Mouse (Mus musculus): Measurements from ENCODE around the gene Tspan17. TPM values are rescaled to one million over a fixed set of nuclear protein-coding genes. Genes with fewer than 3 reads are reported as not detected.
"Not testable (repeated sequence)": the region's sequence is repeated elsewhere in the genome, so short reads cannot be mapped to it uniquely, and the experiment has no call there.

The Tspan17 gene
- total RNA-seq, 2 experiments from 2014 or later: 85.8 to 95.7 TPM

DNA sequence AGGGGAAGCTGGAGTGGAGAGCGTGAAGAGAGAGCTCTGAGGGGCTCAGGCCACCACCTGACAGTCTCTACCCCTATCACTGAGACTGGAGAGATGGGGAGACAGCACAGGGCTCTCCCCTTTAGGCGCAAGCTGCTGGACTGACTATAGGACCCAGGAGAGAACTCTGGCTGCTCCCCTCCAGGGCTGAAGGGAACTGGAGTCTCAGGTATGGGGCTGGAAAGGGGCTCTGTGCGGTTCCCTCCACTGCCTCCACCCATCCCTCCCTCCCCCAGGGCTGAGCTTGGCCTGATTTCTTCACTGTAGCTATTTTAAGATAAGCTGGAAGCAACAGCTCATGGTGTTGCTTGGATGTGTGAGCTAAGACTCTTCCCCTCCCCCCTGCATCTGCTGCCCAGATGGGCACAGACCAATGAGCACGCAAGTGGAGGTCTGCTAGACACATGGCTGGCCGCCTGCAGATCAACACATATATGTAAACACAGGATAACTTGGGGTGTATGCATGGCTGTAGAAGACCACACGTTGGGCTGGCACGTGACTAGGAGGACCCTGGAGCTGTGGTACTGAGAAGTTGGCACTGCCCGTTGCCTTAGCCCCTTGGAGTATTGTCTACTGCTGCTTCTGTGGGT lies 28.9 kb upstream of the Tspan17 start:
- peak; percentile 66 to 76 for DNase-seq (ENCODE audit: low spot score in 2 of 2)

- peak in 1 of 2 experiments; percentile 16 for DNase-seq (ENCODE audit: low spot score in 2 of 2)
Measured at GRCm38 (mm10) chr13:54760906-54761305, 28.3 kb upstream of the Tspan17 start.

DNA sequence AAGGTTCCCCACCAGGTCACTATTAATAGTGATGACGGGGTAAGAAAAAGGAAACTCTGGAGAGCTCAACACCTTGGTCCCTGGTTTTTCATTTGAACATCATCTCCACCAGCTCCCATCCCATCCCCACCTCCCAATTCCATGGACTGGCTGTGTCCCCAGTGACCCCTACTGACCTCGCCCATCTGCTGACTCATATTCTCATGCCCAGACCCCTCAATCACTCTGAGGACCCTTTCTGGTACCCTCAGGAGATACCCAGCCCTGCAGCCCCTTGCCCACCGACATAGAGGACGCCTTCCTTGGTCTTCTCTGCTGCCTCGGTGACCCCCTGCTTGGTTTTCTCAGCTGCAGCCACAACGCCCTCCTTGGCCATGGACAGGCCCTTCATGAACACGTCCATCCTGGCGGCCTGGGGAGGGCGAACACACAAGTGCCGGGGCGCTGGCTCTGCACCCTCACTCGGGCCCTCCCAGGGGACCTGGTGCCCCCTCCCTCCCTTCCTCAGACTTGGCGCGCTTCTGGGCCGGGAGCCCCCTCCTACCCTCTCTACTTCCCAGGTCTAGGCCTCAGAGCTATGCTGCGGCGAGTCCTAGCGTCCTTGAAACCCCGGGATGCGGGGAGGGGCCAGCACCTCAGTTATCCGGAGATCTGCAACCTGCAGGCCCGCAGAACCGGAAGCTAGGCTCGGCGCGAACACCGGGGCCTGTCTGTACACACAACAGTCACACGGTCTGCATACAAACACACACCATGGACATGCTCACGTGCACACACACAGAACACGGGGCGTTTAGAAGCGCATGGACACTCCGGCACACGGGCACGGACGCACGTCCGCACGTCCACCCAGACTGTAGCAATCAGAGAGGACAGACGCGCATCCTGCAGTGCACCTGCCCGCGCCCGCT lies 23.6 kb upstream of the Tspan17 start:
- peak in 1 of 2 experiments; percentile 40 for DNase-seq (ENCODE audit: low spot score in 2 of 2)

DNA sequence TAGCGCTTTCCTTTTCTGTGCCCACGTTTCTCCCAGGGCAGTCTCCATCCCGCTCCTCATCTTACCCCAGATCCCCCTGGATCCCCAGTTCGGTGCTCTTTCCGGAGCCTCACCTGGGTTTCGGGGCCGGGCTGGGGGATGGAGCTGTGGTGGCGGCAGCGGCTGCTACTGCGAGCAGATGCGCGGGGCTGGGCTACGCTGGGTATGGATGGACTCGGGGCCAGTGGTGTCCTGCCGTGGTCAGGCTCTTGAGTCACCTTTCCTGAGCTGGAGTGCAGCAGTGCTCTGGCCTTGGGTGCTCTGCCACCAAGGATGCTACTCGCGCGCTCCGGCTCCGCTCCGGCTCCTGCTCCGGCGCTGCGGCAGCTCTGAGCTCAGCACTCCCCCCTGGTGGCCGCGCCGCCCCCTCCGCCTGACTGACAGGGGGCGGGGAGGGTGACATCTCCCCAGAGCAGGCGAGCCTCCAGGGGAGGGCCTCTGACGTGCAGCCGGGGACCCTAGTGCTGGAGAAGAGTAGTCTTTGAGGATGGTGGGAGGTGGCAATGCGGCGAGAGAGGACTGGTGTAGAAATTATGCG lies 22.9 kb upstream of the Tspan17 start, which contains the start of gene Sncb:
TSS of gene Sncb (minus strand) at position 404 of the 577 bp plus-strand sequence.
- peak; percentile 82 to 85 for DNase-seq (ENCODE audit: low spot score in 2 of 2)

GRCm38 (mm10) chr13:54767012-54767411 lies 22.2 kb upstream of the Tspan17 start:
- no peak for DNase-seq (ENCODE audit: low spot score in 2 of 2)

GRCm38 (mm10) chr13:54780592-54780991 lies 8.6 kb upstream of the Tspan17 start:
- no peak for DNase-seq (ENCODE audit: low spot score in 2 of 2)

GRCm38 (mm10) chr13:54781086-54781485 lies 8.1 kb upstream of the Tspan17 start:
- no peak for DNase-seq (ENCODE audit: low spot score in 2 of 2)

GRCm38 (mm10) chr13:54783235-54783634 lies 5.9 kb upstream of the Tspan17 start:
- no peak for DNase-seq (ENCODE audit: low spot score in 2 of 2)

DNA sequence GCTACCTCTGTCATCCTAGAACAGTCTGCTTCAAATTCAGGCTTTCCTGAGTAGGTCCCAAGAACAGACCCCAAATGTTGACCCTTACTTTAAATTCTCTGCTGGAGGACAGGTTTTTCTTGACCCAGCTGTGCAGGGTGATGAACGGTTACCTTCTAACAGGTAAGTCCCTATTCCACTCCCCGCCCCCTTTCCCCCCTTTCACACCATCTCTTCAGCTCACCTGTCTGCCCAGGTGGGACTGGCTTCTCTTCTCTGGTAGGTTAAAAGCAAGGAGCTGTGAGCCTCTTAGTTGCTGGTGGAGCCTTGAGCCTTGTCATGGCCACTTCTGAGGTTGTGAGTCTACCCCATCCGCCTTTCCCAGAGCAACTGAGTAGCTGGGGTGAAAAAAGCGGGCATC lies 5.5 kb upstream of the Tspan17 start, which contains the start of gene Eif4e1b:
TSS of gene Eif4e1b (plus strand) at position 301 of the 400 bp plus-strand sequence.
- no peak for DNase-seq (ENCODE audit: low spot score in 2 of 2)

GRCm38 (mm10) chr13:54787591-54787990 lies 1.6 kb upstream of the Tspan17 start:
- DNase-seq (ENCODE audit: low spot score in 2 of 2): not testable (repeated sequence)

GRCm38 (mm10) chr13:54789561-54790397 lies 602 bp downstream of the Tspan17 start:
- DNase-seq (ENCODE audit: low spot score in 2 of 2): peak in 1 of 2 experiments; percentile 58

DNA sequence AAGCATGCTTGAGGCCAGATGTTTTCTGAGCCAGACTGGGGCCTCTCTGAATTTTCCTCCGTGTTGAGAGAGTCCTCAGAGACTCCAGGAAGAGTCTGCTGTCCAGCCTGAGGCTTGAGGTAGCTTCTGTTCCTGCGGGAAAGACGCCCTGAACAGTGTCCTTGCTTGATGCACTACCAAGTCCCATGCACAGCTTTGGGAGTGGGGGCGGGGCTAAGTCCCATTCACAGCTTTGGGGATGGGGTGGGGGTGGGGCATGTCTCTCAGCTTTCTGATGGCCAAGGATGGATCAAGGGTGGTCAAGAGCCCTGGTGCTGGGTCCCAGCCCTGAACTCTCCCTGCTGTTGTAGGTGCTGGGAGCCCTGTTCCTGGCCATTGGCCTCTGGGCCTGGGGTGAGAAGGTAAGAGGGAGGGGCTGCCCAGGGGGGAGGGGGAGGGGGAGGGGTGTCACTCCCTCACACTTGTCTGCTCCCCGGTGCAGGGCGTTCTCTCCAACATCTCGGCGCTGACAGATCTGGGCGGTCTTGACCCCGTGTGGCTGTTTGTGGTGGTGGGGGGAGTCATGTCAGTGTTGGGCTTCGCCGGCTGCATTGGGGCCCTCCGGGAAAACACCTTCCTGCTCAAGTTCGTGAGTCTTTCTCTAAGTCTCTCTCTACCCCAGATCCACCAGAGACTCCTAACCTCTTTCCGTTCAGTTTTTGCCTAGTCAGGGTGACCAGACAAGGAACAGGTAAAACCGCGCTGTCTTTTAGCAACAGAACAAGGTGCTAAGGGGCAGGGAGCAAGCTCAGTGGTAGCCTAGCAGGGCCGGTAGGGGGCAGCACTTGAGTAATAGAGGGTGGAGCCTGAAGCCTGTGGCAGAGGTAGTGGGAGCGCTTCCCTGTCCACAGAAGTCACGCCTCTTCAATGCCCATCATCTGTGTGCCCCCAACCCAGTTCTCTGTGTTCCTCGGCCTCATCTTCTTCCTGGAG lies 3.4 kb downstream of the Tspan17 start:
- no peak for DNase-seq (ENCODE audit: low spot score in 2 of 2)

- DNase-seq (ENCODE audit: low spot score in 2 of 2): no peak
Measured at GRCm38 (mm10) chr13:54794002-54794577, 4.9 kb downstream of the Tspan17 start.

DNA sequence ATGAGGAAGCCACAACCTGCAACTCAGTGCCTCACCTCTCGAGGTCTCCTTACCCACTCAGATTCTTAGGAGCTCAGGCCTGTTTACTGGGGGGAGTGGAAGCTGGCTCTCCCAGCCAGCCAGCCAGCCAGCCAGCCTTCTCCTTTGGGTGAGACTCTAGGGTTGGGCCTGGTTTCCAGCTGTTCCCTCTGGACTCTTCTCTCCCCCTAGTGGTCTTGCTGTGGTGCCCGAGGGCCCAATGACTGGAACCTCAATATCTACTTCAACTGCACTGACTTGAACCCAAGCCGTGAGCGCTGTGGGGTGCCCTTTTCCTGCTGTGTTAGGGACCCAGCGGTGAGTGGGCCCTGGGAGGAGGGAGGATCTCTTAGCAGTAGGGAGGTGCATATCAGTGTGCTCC lies 5.7 kb downstream of the Tspan17 start:
- no peak for DNase-seq (ENCODE audit: low spot score in 2 of 2)

DNA sequence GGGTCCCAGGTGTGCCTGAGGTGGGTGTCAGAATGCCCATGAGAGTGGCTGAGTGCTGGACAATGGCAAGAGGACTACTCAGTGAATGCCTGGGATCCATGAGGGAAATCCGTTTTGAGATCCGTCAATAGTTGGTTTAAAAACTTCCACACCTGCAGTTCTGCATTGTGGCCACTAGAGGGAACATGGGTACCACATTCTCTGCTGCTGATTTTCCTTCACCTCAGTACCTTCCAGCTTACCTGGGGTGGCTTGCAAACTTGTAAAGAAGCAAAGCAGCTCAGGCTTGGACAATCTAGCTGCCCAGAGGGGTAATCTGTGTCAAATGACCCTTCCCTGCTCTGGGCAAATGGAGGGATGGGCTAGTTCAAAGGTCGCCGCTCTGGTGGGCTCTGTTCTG lies 8.2 kb downstream of the Tspan17 start:
- peak in 1 of 2 experiments; percentile 63 for DNase-seq (ENCODE audit: low spot score in 2 of 2)

DNA sequence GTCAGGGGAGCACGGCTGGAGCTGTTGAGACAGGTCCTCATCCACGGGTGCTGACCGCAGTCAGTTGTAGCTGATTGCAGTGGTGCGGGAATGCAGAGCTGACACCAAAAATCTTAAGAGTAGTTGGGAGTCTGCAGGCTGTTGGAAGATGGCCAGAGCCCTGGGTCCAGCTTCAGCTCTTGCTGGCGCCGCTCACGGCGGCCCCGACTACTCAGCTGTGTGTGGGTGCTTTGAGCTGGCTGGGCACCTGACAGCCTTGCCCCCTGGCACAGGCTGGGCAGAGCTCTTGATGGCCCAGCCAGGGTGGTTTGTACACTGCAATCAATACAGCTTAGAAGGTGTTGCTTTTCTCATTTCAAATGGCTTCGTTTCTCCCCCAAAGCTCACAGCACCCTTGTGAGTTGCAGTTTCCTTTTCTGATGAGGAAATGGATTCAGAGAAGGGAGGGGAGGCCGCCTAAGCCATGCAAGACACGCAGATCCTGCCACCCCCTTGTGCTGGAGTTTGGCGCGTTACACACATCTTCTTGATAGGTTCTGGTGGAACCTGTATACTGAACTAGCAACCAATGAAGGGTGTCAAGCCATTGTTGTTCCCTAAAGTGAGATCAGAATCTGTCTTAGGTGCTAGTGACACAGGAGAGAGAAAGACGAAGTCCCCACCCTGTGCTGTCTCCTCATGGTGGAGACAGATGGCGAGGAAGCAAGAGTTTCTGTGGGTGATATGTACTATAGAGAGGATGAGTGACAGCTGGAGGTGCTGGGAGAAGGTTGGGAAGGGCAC lies 8.9 kb downstream of the Tspan17 start:
- no peak for DNase-seq (ENCODE audit: low spot score in 2 of 2)

DNA sequence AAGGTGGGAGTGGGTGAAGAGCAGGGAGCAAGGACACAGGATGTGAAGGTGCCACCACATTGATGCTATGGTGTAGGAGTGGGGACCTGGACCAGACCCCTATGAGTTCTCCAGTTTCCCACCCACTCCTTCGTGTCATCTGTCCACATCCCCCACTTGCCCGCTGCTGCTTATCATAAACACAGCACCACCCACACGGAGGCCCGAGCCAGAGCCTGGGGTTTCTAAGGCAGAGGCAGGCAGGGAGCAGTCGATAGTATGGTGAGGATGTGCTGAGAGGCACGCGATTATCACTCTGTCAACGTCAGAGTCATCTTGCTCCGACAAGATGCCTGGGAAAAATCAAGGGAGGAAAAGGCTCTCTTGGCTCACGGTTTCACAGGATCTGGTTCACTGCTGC lies 9.6 kb downstream of the Tspan17 start:
- peak in 1 of 2 experiments; percentile 66 for DNase-seq (ENCODE audit: low spot score in 2 of 2)

- DNase-seq (ENCODE audit: low spot score in 2 of 2): peak; percentile 82 to 92
Measured at GRCm38 (mm10) chr13:54799701-54800100, 10.5 kb downstream of the Tspan17 start.

All from layer of hippocampus, postnatal 14 days (tissue).